Mouse (Mus musculus): ENCODE results near the gene Sec31a. TPM values are rescaled to one million over a fixed set of nuclear protein-coding genes. Genes with fewer than 3 reads are reported as not detected.
A peak's percentile ranks its signal among the peaks of the same experiment; 100 is the strongest.

Gene Sec31a
- total RNA-seq, 2 experiments from 2014 or later = 65.4 to 71.0 TPM

DNA sequence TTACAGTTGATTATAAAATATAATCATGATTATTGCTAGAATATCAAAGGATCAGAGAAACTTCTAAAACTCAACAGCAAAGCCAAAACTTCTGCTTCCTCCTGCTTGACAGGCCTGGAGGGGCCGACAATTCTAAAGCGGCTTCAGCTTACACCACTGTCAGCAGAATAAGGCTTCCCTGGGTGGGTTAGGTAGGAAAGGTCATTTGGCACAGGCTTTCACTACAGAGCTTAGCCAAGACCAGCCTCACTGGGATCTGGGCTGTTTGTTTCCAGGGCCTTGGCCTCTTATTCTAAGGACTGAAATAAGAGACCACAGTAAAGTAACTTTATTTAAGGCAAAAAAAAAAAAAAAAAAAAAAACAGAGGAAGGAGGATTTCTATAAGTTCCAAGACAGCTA is 49.0 kb downstream of the Sec31a start:
- H3K4me3 ChIP-seq = no peak overlapping the region
- no peak overlapping the region for H3K27ac ChIP-seq
- intact Hi-C loops (cut with DNase I) = no loop called here
- no peak for TF ChIP-seq CTCF (IDR thresholded peaks at IDR 0.05)
- no peak for DNase-seq

GRCm38 (mm10) chr5:100360296-100360695 is 55.7 kb downstream of the Sec31a start:
- H3K27ac ChIP-seq = no peak overlapping the region
- no peak for TF ChIP-seq CTCF (IDR thresholded peaks at IDR 0.05)
- intact Hi-C loops (cut with DNase I) = no loop called here
- no peak for DNase-seq
- H3K4me3 ChIP-seq = no peak overlapping the region

DNA sequence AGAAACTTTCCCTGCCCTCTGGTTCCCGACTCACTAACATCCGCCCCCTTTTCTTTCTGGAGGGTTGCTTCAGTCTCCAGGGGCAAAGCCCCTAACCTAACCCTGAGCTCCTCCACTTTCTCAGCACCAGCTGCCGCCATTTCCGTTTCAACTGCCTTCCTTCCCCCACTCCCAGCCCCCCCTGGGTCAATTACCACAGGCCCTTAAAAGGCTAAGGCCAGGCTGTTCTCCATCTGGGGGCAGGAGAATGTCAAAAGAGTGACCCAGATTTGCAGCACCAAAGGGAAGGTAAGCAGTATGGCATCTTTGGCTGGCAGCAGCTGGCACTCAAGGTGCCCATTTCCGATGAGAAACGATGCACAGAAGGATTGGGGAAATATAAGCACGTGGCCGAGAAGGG is 57.7 kb downstream of the Sec31a start:
- intact Hi-C loops (cut with DNase I) = no loop called here
- H3K27ac ChIP-seq = no peak overlapping the region

DNA sequence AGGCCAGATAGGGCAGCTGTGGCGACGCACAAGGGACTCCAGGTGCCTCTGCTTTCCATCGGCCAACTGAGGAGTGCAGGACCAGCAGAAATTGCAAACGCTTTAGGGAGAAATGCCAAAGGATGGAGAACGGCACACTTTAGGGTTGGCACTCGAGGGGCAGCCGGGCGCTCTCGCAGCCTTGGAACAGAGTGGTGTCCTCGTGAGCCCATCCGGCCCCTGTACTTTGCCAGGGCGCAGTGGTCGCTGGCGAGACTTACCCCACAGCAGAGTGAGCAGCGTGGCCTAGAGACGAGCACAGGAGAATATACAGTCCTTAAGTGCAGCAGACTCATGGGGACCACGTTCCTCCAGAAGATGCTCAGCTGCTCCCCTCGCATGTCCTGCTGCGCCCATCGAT is 61.4 kb downstream of the Sec31a start:
- H3K27ac ChIP-seq = no peak overlapping the region
- H3K4me3 ChIP-seq = no peak overlapping the region
- intact Hi-C loops (cut with DNase I) = no loop called here
- no peak for DNase-seq
- TF ChIP-seq CTCF (IDR thresholded peaks at IDR 0.05) = no peak

More for the DNA sequence above, 57.7 kb downstream of the Sec31a start:
- no peak for DNase-seq
- no peak for TF ChIP-seq CTCF (IDR thresholded peaks at IDR 0.05)
- no peak overlapping the region for H3K4me3 ChIP-seq

DNA sequence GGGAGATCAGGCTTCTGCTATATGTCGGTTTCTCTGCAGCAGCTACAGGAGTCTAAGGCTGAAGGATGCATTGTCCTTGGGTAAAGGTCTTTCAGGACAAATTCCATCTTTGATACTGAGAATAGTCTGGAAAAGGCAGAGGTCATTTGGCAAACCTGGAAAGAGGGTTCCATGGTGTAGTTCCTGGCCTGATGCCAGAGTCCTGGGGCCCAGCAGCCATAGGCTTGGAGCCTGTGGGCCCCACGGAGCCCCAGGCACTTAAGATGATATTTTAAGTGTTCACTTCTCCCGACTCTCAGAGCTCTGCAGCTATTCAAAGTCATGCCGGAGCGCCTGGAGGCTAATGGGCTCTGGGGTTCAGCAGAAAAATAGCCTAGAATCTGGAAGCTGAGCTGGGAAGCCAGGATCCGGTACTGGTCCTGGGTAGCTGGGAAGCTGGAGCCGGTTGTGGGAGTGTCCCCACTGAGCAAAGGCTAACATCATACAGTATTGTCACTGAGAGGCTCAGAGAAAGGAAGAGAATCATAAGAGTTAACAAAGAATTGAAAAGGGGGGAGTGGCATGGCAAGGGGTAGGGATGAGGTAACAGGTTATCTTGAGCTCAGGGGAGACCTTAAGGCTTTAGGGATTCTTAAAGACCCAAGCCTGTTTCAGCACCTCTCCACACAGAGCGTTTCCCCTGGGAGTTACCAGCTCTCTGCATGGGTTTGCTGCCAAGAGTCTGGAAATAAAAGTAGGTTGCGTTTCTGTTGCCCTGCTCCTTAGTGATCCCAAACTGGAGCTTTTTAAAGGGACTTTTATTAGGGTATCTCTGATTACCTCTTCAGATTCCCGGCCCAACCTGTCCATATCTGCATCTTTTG is 62.8 kb downstream of the Sec31a start:
- no peak overlapping the region for H3K27ac ChIP-seq
- intact Hi-C loops (cut with DNase I) = no loop called here
- DNase-seq = no peak
- TF ChIP-seq CTCF (IDR thresholded peaks at IDR 0.05) = no peak
- H3K4me3 ChIP-seq = no peak overlapping the region

GRCm38 (mm10) chr5:100350907-100351456 is 65.1 kb downstream of the Sec31a start:
- H3K4me3 ChIP-seq = no peak overlapping the region

GRCm38 (mm10) chr5:100349287-100350215 is 66.5 kb downstream of the Sec31a start:
- no peak for DNase-seq
- intact Hi-C loops (cut with DNase I) = no loop called here
- no peak for TF ChIP-seq CTCF (IDR thresholded peaks at IDR 0.05)
- Histone ChIP-seq H3K27ac (no peak overlapping the region), H3K4me3 (no peak overlapping the region)

More at GRCm38 (mm10) chr5:100350907-100351456, 65.1 kb downstream of the Sec31a start:
- intact Hi-C loops (cut with DNase I) = no loop called here
- TF ChIP-seq CTCF (IDR thresholded peaks at IDR 0.05) = no peak
- H3K27ac ChIP-seq = no peak overlapping the region
- no peak for DNase-seq

GRCm38 (mm10) chr5:100345118-100345517 is 70.9 kb downstream of the Sec31a start:
- DNase-seq = no peak
- Histone ChIP-seq H3K4me3 (no peak overlapping the region), H3K27ac (no peak overlapping the region)
- intact Hi-C loops (cut with DNase I) = no loop called here
- TF ChIP-seq CTCF (IDR thresholded peaks at IDR 0.05) = peak; percentile 41

- H3K27ac ChIP-seq = no peak overlapping the region
- no peak overlapping the region for H3K4me3 ChIP-seq
- intact Hi-C loops (cut with DNase I) = no loop called here
- no peak for DNase-seq
- no peak for TF ChIP-seq CTCF (IDR thresholded peaks at IDR 0.05)
Observed at GRCm38 (mm10) chr5:100343087-100343486, 72.9 kb downstream of the Sec31a start.

DNA sequence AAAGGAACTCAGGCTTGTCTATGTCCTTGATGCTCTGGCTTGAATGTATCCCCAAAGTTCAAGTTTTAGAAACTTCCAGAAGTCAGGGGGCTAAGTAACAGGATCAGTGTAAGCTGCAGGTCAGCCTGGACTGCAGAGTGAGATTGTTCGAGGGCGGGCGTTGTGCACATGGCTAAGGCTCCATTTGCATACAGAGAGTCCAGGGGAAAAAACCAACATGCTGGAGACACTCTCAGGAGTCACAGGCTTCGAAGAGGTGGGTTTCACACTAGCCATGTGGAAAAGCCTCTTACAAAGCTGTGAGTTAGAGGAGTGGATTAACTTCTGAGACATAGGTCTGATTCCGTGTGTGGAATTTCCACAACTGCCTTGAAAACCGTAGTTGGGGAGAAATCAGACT is 73.6 kb downstream of the Sec31a start:
- TF ChIP-seq CTCF (IDR thresholded peaks at IDR 0.05) = no peak
- Histone ChIP-seq H3K27ac (no peak overlapping the region), H3K4me3 (no peak overlapping the region)
- no peak for DNase-seq
- intact Hi-C loops (cut with DNase I) = no loop called here

GRCm38 (mm10) chr5:100341042-100341441 is 75.0 kb downstream of the Sec31a start:
- DNase-seq = no peak
- intact Hi-C loops (cut with DNase I) = no loop called here
- Histone ChIP-seq H3K4me3 (no peak overlapping the region), H3K27ac (no peak overlapping the region)
- TF ChIP-seq CTCF (IDR thresholded peaks at IDR 0.05) = no peak

- intact Hi-C loops (cut with DNase I) = no loop called here
- DNase-seq = no peak
- Histone ChIP-seq H3K27ac (no peak overlapping the region), H3K4me3 (no peak overlapping the region)
- no peak for TF ChIP-seq CTCF (IDR thresholded peaks at IDR 0.05)
Observed at GRCm38 (mm10) chr5:100337852-100338251, 78.2 kb downstream of the Sec31a start.

DNA sequence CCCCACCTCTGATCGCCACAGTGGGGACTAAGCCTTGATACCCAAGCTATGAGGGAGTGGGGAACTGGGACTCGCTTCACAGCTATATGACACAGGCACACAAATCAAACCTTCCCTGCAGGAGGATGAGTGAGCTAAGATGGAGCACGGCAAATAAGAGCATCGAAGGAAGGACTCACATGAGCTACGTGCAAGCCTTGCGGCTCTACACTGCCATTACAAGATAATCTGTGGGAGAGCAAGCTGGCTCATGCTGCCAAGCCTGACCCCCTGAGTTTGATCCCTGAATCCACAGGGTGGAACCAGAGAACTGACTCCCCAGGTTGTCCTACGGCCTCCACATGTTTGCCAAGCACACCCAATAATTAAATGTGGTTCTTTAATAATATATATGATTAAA is 79.2 kb downstream of the Sec31a start:
- no peak for DNase-seq
- H3K4me3 ChIP-seq = no peak overlapping the region
- no peak overlapping the region for H3K27ac ChIP-seq
- intact Hi-C loops (cut with DNase I) = no loop called here
- TF ChIP-seq CTCF (IDR thresholded peaks at IDR 0.05) = no peak
